Mouse (Mus musculus): Measurements from ENCODE around the gene Immp2l.

The Immp2l gene

GRCm38 (mm10) chr12:41050945-41051344, 27.1 kb downstream of the Immp2l start:
- no peak for DNase-seq

GRCm38 (mm10) chr12:41052897-41053296, 29.0 kb downstream of the Immp2l start:
- DNase-seq: no peak

- DNase-seq: no peak
Measured at GRCm38 (mm10) chr12:41054006-41054791, 30.3 kb downstream of the Immp2l start.

GRCm38 (mm10) chr12:41055941-41056340, 32.1 kb downstream of the Immp2l start:
- no peak for DNase-seq

GRCm38 (mm10) chr12:41063281-41063680, 39.4 kb downstream of the Immp2l start:
- no peak for DNase-seq

- DNase-seq: no peak
Measured at GRCm38 (mm10) chr12:41081843-41082242, 58.0 kb downstream of the Immp2l start.

- DNase-seq: no peak
Measured at GRCm38 (mm10) chr12:41084370-41085089, 60.6 kb downstream of the Immp2l start.

GRCm38 (mm10) chr12:41089931-41090366, 66.1 kb downstream of the Immp2l start:
- DNase-seq: no peak

GRCm38 (mm10) chr12:41090771-41091170, 66.9 kb downstream of the Immp2l start:
- DNase-seq: no peak

- no peak for DNase-seq
Measured at GRCm38 (mm10) chr12:41091316-41091715, 67.4 kb downstream of the Immp2l start.

GRCm38 (mm10) chr12:41096045-41096444, 72.2 kb downstream of the Immp2l start:
- DNase-seq: no peak

- peak; percentile 48 for DNase-seq
Measured at GRCm38 (mm10) chr12:41097406-41097805, 73.5 kb downstream of the Immp2l start.

GRCm38 (mm10) chr12:41109011-41109410, 85.1 kb downstream of the Immp2l start:
- DNase-seq: no peak

- DNase-seq: peak; percentile 13
Measured at GRCm38 (mm10) chr12:41111456-41111855, 87.6 kb downstream of the Immp2l start.

- no peak for DNase-seq
Measured at GRCm38 (mm10) chr12:41112137-41112536, 88.2 kb downstream of the Immp2l start.

- DNase-seq: no peak
Measured at GRCm38 (mm10) chr12:41118358-41118757, 94.5 kb downstream of the Immp2l start.

- DNase-seq: no peak
Measured at GRCm38 (mm10) chr12:41119657-41120056, 95.8 kb downstream of the Immp2l start.

GRCm38 (mm10) chr12:41123207-41123606, 99.3 kb downstream of the Immp2l start:
- no peak for DNase-seq

- no peak for DNase-seq
Measured at GRCm38 (mm10) chr12:41134885-41135284, 111.0 kb downstream of the Immp2l start.

GRCm38 (mm10) chr12:41159543-41159942, 135.7 kb downstream of the Immp2l start:
- no peak for DNase-seq

- peak; percentile 35 for DNase-seq
Measured at GRCm38 (mm10) chr12:41167802-41168201, 143.9 kb downstream of the Immp2l start.

GRCm38 (mm10) chr12:41170051-41170450, 146.2 kb downstream of the Immp2l start:
- DNase-seq: no peak

- DNase-seq: no peak
Measured at GRCm38 (mm10) chr12:41182856-41183255, 159.0 kb downstream of the Immp2l start.

GRCm38 (mm10) chr12:41185060-41185459, 161.2 kb downstream of the Immp2l start:
- DNase-seq: no peak
